Comparison of ENCODE assay signal across 7 mouse cellular contexts in the genomic region with DNA sequence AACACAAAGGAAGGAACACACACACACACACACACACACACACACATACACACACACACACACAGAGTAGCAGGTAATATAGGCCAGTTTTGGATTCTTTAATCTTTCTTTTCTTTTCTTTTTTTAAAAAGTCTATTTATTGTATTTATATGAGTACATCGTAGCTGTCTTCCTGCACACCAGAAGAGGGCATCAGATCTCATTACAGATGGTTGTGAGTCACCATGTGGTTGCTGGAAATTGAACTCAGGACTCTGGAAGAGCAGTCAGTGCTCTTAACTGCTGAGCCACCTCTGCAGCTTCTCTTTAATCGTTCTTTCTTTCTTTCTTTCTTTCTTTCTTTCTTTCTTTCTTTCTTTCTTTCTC. TPM values are rescaled to one million over a fixed set of nuclear protein-coding genes. Genes with fewer than 3 reads are reported as not detected.
ATAC-seq and TF ChIP-seq lines count a peak whose summit lies in the region.
"Not testable (repeated sequence)": the region's sequence is repeated elsewhere in the genome, so short reads cannot be mapped to it uniquely, and the experiment has no call there.

No protein-coding gene starts in this region.

- H3K4me1 ChIP-seq in E14TG2a.4 (replicated peaks; ENCODE audit: low read depth, low read length) = peaks cover 50% of the 10 kb centered on the region
- peaks cover 22% of the 10 kb centered on the region for H3K4me1 ChIP-seq in forebrain, embryonic 12.5 days
- H3K4me1 ChIP-seq in heart, embryonic 13.5 days = peaks cover 38% of the 10 kb centered on the region
- peaks cover 23% of the 10 kb centered on the region for H3K4me1 ChIP-seq in hindbrain, embryonic 15.5 days (replicated peaks)
- H3K4me1 ChIP-seq in intestine, postnatal 0 days (replicated peaks; ENCODE audit: control insufficient read depth, insufficient read depth, low read length) = peaks cover 19% of the 10 kb centered on the region
- peaks cover 22% of the 10 kb centered on the region for H3K4me1 ChIP-seq in midbrain, embryonic 12.5 days
- peaks cover 26% of the 10 kb centered on the region for H3K4me1 ChIP-seq in neural tube, embryonic 13.5 days (replicated peaks)

- H3K27me3 ChIP-seq in E14TG2a.4 (ENCODE audit: insufficient read depth, low read length); heart, embryonic 13.5 days (replicated peaks); hindbrain, embryonic 15.5 days; intestine, postnatal 0 days (replicated peaks; ENCODE audit: control insufficient read depth, insufficient read depth, low read length); neural tube, embryonic 13.5 days: not testable (repeated sequence)
- H3K27me3 ChIP-seq in forebrain, embryonic 12.5 days = peaks cover 18% of the 10 kb centered on the region
- H3K27me3 ChIP-seq in midbrain, embryonic 12.5 days = peaks cover 22% of the 10 kb centered on the region

- H3K27ac ChIP-seq in forebrain, embryonic 12.5 days; heart, embryonic 13.5 days (replicated peaks); hindbrain, embryonic 15.5 days (replicated peaks); intestine, postnatal 0 days (ENCODE audit: low read depth, low read length); midbrain, embryonic 12.5 days (replicated peaks); neural tube, embryonic 13.5 days (replicated peaks): not testable (repeated sequence)

- H3K36me3 ChIP-seq in E14TG2a.4 (ENCODE audit: insufficient read depth, low read length); forebrain, embryonic 12.5 days (replicated peaks); heart, embryonic 13.5 days; hindbrain, embryonic 15.5 days; intestine, postnatal 0 days (ENCODE audit: control insufficient read depth, insufficient read depth); midbrain, embryonic 12.5 days; neural tube, embryonic 13.5 days: not testable (repeated sequence)

- not testable (repeated sequence) for TF ChIP-seq CTCF in E14TG2a.4 (conservative IDR thresholded peaks at IDR 0.05; ENCODE audit: low read length); intestine, postnatal 0 days (IDR thresholded peaks at IDR 0.05; ENCODE audit: low read depth)

- not testable (repeated sequence) for ATAC-seq in forebrain, embryonic 12.5 days (ENCODE audit: low FRiP score); heart, embryonic 13.5 days (ENCODE audit: extremely low read depth, insufficient number of reproducible peaks, low FRiP score, low TSS enrichment); hindbrain, embryonic 15.5 days (ENCODE audit: low FRiP score, low read depth); intestine, postnatal 0 days; midbrain, embryonic 12.5 days (ENCODE audit: low FRiP score, low read depth); neural tube, embryonic 13.5 days (ENCODE audit: low read depth)

- whole genome bisulfite sequencing in forebrain, embryonic 12.5 days = 57% methylated on average over 2 of the region's 2 CpGs
- 84% methylated on average over 2 of the region's 2 CpGs for WGBS in heart, embryonic 13.5 days
- 75% methylated on average over 2 of the region's 2 CpGs for WGBS in hindbrain, embryonic 15.5 days
- 76% methylated on average over 2 of the region's 2 CpGs for WGBS in intestine, postnatal 0 days
- WGBS in midbrain, embryonic 12.5 days = 70% methylated on average over 2 of the region's 2 CpGs
- WGBS in neural tube, embryonic 13.5 days = 78% methylated on average over 2 of the region's 2 CpGs

- H3K9me3 ChIP-seq in E14TG2a.4 (ENCODE audit: low read length); forebrain, embryonic 12.5 days; heart, embryonic 13.5 days; hindbrain, embryonic 15.5 days; intestine, postnatal 0 days (ENCODE audit: control insufficient read depth); midbrain, embryonic 12.5 days; neural tube, embryonic 13.5 days: not testable (repeated sequence)

- not testable (repeated sequence) for H3K9ac ChIP-seq in forebrain, embryonic 12.5 days; hindbrain, embryonic 15.5 days; intestine, postnatal 0 days (ENCODE audit: low read depth, low read length); midbrain, embryonic 12.5 days (replicated peaks); neural tube, embryonic 13.5 days
- peak overlapping the region; percentile 64; the same call in 1 of the 2 replicates for H3K9ac ChIP-seq in heart, embryonic 13.5 days

- H3K4me3 ChIP-seq in E14TG2a.4 (replicated peaks; ENCODE audit: low read length) = peak overlapping the region; percentile 59
- H3K4me3 ChIP-seq in forebrain, embryonic 12.5 days (replicated peaks); hindbrain, embryonic 15.5 days; intestine, postnatal 0 days (ENCODE audit: low read depth, low read length); midbrain, embryonic 12.5 days; neural tube, embryonic 13.5 days: not testable (repeated sequence)
- H3K4me3 ChIP-seq in heart, embryonic 13.5 days = peak overlapping the region; percentile 39; the same call in 1 of the 2 replicates

- peak overlapping the region; percentile 30; the same call in 1 of the 2 replicates for H3K4me2 ChIP-seq in forebrain, embryonic 12.5 days
- peak overlapping the region; percentile 69 for H3K4me2 ChIP-seq in heart, embryonic 13.5 days
- peak overlapping the region; percentile 41 for H3K4me2 ChIP-seq in hindbrain, embryonic 15.5 days
- peak overlapping the region; percentile 60; the same call in 1 of the 2 replicates for H3K4me2 ChIP-seq in intestine, postnatal 0 days (replicated peaks; ENCODE audit: low read depth)
- peak overlapping the region; percentile 42 for H3K4me2 ChIP-seq in midbrain, embryonic 12.5 days (replicated peaks)
- 0 out of 2 replicates have a peak overlapping the region, but pooled peaks have one; percentile 6 for H3K4me2 ChIP-seq in neural tube, embryonic 13.5 days

RNA-seq across cellular contexts. Expression of gene Tmem154, which starts 10.2 kb away (rescaled TPM):
- 0.09 and 0.27 TPM in 2 replicates for polyA plus RNA-seq in forebrain, embryonic 12.5 days (2016; fragmentation: Nextera tagmentation; extraction: Ambion mirVana)
- polyA plus RNA-seq in heart, embryonic 13.5 days (2015; fragmentation: Nextera tagmentation; extraction: Ambion mirVana) = 0.76 and 0.98 TPM in 2 replicates
- 0.80 and 1.4 TPM in 2 replicates for polyA plus RNA-seq in hindbrain, embryonic 15.5 days (2015; fragmentation: Nextera tagmentation; extraction: Ambion mirVana)
- polyA plus RNA-seq in intestine, postnatal 0 days (2015; fragmentation: Nextera tagmentation; extraction: Ambion mirVana) = 0.76 and 0.93 TPM in 2 replicates
- polyA plus RNA-seq in midbrain, embryonic 12.5 days (2016; fragmentation: Nextera tagmentation; extraction: Ambion mirVana) = 0.26 and 0.40 TPM in 2 replicates
- polyA plus RNA-seq in neural tube, embryonic 13.5 days (2015; fragmentation: Nextera tagmentation; extraction: Ambion mirVana) = 0.56 and 0.68 TPM in 2 replicates

Comparison
In these comparisons a context has a peak if more than half of its experiments do, and no peak if none do; other contexts are left out.
1. H3K4me2 ChIP-seq: peak in every context shown above with its lines; median percentile 69 in heart, embryonic 13.5 days; 60 in intestine, postnatal 0 days; 42 in midbrain, embryonic 12.5 days; 41 in hindbrain, embryonic 15.5 days; 30 in forebrain, embryonic 12.5 days; 6 in neural tube, embryonic 13.5 days.